Mouse (Mus musculus) erythroblast, embryonic 14.5 days (primary cell): Measurements from ENCODE around the gene Mcur1. TPM values are rescaled to one million over a fixed set of nuclear protein-coding genes. Genes with fewer than 3 reads are reported as not detected.

Source experiments
- H3K27me3 ChIP-seq: 2 replicates; pipeline ENCODE4 v1.6.1; 2012; ENCODE audit warnings: inconsistent platforms; ENCODE audit not compliant: control insufficient read depth
- H3K36me3 ChIP-seq: 2 replicates; pipeline ENCODE4 v1.6.1; 2012; ENCODE audit warnings: mild to moderate bottlenecking, inconsistent platforms; ENCODE audit not compliant: control insufficient read depth
- H3K4me1 ChIP-seq: 2 replicates; pipeline ENCODE4 v1.6.1; 2012; ENCODE audit warnings: inconsistent platforms; ENCODE audit not compliant: control insufficient read depth
- H3K4me3 ChIP-seq: replicated peaks from 2 replicates; pipeline ENCODE3; 2012; ENCODE audit warnings: moderate library complexity, mild to moderate bottlenecking, inconsistent platforms
- H3K9me3 ChIP-seq: 2 replicates; pipeline ENCODE4 v1.6.1; 2012; ENCODE audit warnings: low read length, inconsistent platforms, mixed read lengths; ENCODE audit not compliant: control insufficient read depth
- GATA1 ChIP-seq: IDR thresholded peaks from 2 replicates; pipeline ENCODE4 v1.6.1; 2012; ENCODE audit warnings: low read length, inconsistent platforms, mixed read lengths
- TAL1 ChIP-seq: IDR thresholded peaks from 3 replicates; pipeline ENCODE4 v1.6.1; 2012; ENCODE audit warnings: low read length, inconsistent platforms, mixed read lengths
- polyA plus RNA-seq: library from polyadenylated mRNA; stranded (reverse); fragments of >175 nt; gene quantifications from 2 replicates; pipeline ENCODE4 v1.2.3, GENCODE M21; 2012

Mcur1 gene
- polyA plus RNA-seq, 1 experiment = 0.23 TPM

DNA sequence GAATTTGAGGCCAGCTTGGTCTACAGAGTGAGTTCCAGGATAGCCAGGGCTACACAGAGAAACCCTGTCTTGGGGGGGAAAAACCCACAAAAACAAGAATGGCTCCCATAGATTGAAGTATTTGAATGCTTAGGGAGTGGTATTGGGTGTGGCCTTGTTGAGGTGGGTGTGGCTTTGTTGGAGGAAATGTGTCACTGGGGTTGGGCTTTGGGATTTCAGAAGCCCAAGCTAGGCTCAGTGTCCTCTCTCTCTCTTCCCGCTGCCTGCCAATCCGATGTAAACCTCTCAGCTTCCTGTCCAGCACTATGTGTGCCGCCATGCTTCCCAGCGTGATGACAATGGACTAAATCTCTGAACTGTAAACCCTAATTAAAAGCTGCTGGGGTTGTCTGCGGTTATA lies 58.4 kb downstream of the Mcur1 start:
- TF ChIP-seq GATA1 (no peak), TAL1 (no peak)
- no peak overlapping the region for H3K4me3 ChIP-seq
- peaks cover 7% of the 10 kb centered on the region for H3K4me1 ChIP-seq
- peaks cover 6% of the 10 kb centered on the region for H3K9me3 ChIP-seq
- H3K36me3 ChIP-seq = no peaks in the 10 kb centered on the region
- peaks cover 4% of the 10 kb centered on the region for H3K27me3 ChIP-seq

DNA sequence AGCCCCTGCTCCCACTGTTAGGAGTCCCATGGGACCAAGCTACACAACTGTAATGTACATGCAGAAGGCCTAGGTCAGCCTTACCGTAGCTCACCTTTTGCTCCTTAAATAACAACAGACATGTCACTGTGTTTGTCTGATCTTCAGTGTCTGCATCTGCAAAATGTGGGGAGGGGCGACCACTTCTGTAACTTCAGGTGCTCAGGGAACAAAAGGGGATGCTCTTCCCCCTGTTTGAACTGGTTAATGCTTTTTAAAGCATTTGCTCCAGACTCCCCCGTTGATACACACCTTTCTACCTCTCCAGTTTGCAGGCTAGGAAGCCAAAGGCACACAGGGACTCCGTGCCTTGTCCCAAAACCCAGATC lies 59.5 kb downstream of the Mcur1 start:
- Histone ChIP-seq H3K4me3 (no peak overlapping the region), H3K27me3 (peaks cover 4% of the 10 kb centered on the region), H3K4me1 (peaks cover 7% of the 10 kb centered on the region), H3K9me3 (peaks cover 6% of the 10 kb centered on the region), H3K36me3 (no peaks in the 10 kb centered on the region)
- TF ChIP-seq GATA1 (no peak), TAL1 (no peak)

DNA sequence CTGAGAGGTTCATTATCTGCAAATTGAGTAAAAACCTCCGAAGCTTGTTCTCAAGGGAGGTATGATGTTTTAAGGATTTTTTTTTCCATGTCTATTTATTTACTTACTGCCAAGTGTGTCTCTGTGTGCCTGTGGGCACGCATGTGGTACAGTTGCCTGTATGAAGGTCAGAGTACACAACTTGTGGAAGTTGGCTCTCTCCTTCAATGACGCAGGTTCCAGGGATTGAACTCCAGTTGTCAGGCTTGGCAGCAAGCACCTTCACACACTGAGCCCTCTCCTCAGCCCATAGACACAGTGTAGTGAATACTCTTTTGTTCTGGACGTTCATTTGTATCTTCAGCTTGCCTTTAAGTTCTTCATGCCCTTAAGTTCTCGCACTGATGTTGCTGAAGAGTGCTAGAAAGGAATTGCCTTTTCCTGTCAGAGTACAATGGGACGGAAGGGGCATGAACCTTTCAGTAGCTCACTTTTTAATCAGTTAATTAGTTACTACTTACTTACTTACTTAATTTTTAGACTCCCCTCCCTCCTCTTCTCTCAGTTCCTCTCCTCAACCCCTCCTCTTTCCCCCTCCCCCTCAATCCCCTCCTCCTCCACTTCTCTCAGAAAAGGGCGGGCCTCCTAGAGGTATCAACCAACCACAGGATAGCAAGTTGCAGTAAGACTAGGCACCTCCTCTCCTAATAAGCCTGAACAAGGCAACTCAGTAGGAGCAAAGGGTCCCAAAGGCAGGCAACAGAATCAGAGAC lies 60.1 kb downstream of the Mcur1 start:
- TF ChIP-seq TAL1 (no peak), GATA1 (no peak)
- peaks cover 4% of the 10 kb centered on the region for H3K27me3 ChIP-seq
- peaks cover 6% of the 10 kb centered on the region for H3K9me3 ChIP-seq
- no peak overlapping the region for H3K4me3 ChIP-seq
- no peaks in the 10 kb centered on the region for H3K36me3 ChIP-seq
- H3K4me1 ChIP-seq = peaks cover 7% of the 10 kb centered on the region

DNA sequence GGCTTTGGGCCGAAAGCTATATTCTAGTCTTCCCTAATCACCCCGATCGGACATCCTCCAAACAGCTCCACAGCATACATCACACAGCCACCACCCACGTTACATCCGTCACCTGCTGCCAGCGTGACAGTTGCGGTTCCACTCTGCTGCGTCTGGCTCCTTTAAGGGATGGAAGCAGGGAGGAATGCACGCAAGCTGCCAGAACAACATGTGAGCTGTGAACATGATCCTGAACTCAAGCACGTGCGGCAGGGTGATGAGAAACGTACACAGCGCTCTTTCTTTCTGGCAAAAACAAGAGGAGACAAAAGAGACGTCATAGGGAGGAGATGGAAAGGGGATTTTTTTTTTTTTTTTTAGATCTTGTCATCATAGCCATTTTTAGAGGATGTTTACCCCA lies 61.1 kb downstream of the Mcur1 start:
- Histone ChIP-seq H3K36me3 (no peaks in the 10 kb centered on the region), H3K4me3 (no peak overlapping the region)
- TF ChIP-seq GATA1 (no peak), TAL1 (no peak)

DNA sequence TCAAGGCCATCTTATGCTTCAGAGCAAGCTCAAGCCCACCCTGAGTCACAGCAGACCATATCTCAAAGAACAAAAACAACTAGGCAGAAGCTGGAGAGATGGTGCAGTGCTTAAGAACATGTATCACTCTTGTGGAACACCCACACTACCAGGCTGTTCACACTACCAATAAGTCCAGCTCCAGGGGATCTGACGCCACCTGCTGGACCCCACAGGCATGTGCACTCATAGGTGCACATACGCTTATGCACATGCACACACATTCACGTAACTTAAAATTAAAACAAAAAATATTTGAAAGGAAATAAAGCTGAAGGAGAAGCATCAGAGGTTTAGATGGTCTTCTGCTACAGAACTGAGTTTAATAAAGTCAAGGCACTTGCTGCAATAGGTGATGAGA lies 62.2 kb downstream of the Mcur1 start:
- TF ChIP-seq TAL1 (no peak), GATA1 (no peak)
- no peaks in the 10 kb centered on the region for H3K36me3 ChIP-seq
- no peaks in the 10 kb centered on the region for H3K27me3 ChIP-seq
- H3K4me3 ChIP-seq = no peak overlapping the region
- peaks cover 6% of the 10 kb centered on the region for H3K9me3 ChIP-seq
- 0 out of 2 replicates have a peak, but pooled peaks cover 3% of the 10 kb centered on the region for H3K4me1 ChIP-seq

More for the DNA sequence above, 61.1 kb downstream of the Mcur1 start:
- H3K27me3 ChIP-seq = peaks cover 4% of the 10 kb centered on the region
- H3K4me1 ChIP-seq = peaks cover 7% of the 10 kb centered on the region
- peaks cover 6% of the 10 kb centered on the region for H3K9me3 ChIP-seq

DNA sequence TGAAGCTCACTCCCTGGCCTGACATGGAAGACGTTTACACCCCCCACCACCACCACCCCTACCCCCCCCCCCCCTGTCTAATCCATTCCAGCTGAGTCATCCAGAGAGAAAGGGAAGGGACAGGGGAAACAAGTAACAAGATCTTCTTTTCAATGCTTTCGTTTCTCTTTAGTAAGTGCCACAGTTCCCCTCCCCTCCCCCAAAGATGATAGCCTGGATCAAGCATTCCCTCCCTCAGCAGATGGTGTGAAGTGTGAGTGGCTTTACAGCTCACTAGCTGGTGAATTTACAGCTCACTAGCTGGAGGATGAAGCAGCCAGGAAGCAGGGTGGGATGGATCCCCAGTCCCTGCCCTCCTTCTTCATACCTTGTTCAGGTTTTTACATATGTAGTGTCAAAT lies 63.3 kb downstream of the Mcur1 start:
- no peaks in the 10 kb centered on the region for H3K36me3 ChIP-seq
- TF ChIP-seq TAL1 (no peak), GATA1 (no peak)
- H3K27me3 ChIP-seq = no peaks in the 10 kb centered on the region
- H3K9me3 ChIP-seq = peaks cover 6% of the 10 kb centered on the region
- H3K4me1 ChIP-seq = 0 out of 2 replicates have a peak, but pooled peaks cover 1% of the 10 kb centered on the region
- H3K4me3 ChIP-seq = no peak overlapping the region

DNA sequence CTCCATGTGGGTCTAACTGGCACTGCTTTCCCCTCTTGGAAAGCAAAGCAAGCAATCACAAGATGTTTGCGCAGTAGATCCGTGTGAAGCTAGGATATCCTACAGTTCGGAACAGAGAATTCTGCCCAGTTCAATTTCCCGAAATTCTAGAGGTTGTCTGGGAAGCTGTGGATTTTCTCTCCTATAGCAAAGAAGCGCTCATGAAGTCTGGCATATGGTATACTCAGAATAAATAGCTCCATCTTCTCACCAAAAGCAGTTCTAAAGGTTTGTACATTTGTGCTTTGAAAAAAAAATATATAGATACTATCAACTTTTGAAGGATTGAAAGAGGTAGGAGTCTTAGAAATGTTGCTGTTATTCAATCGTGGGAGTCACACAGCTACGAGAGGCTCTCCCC lies 64.3 kb downstream of the Mcur1 start:
- Histone ChIP-seq H3K9me3 (peaks cover 8% of the 10 kb centered on the region), H3K4me3 (no peak overlapping the region), H3K27me3 (no peaks in the 10 kb centered on the region), H3K36me3 (no peaks in the 10 kb centered on the region), H3K4me1 (no peaks in the 10 kb centered on the region)
- no peak for TF ChIP-seq GATA1
- no peak for TF ChIP-seq TAL1

DNA sequence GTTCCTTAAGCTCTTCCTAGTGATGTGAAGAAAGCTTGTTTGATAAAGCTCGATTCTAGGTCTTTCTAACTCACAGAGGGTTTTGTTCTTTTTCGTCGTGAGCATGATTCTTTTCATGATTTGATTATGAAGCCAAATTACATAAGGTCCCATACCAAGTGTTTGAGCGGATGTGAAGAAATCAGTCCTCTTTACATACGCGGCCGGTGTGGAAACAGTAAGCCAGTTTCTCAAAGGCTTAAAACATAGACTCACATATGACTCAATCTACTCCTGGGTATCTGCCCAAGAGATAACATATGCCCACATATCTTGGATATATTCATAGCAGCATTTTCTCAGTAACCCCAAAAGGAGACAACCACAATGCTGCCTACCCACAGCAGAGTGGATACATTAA lies 66.3 kb downstream of the Mcur1 start:
- H3K27me3 ChIP-seq = no peaks in the 10 kb centered on the region
- no peaks in the 10 kb centered on the region for H3K36me3 ChIP-seq
- TF ChIP-seq GATA1 (no peak), TAL1 (no peak)
- no peaks in the 10 kb centered on the region for H3K4me1 ChIP-seq
- H3K9me3 ChIP-seq = peaks cover 10% of the 10 kb centered on the region
- H3K4me3 ChIP-seq = no peak overlapping the region

DNA sequence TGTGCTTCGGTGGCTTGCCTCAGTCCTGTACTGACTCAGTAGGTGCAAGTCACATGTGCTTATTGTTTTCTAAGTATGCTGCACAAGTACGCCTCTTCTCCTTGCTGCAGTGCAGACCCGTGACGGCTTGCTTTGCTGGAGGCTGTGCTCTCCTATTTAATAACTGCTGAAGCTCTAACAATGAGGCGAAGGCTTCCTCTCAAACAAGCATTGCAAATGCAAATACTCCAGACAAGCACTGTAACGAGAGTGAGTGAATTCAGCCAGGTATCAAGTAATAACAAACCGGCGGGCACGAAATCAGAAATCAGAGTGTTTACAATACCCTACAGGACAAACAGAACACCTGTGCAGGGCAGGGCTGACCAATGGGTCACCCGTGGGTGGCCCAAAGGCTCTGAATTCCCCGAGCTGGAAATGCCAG lies 66.9 kb downstream of the Mcur1 start:
- Histone ChIP-seq H3K36me3 (no peaks in the 10 kb centered on the region), H3K27me3 (no peaks in the 10 kb centered on the region), H3K9me3 (peaks cover 10% of the 10 kb centered on the region), H3K4me1 (peaks cover 2% of the 10 kb centered on the region; the same call in 1 of the 2 replicates), H3K4me3 (no peak overlapping the region)
- TF ChIP-seq GATA1 = no peak
- TF ChIP-seq TAL1 = no peak

Other genes starting within 250 kb of the Mcur1 start
- gene Sirt5, start 194.7 kb downstream of the Mcur1 start, polyA plus RNA-seq = 0.14 and 0.17 TPM in 2 replicates
- 24.4 and 27.4 TPM in 2 replicates for gene Nol7, start 161.8 kb downstream of the Mcur1 start, polyA plus RNA-seq
- gene Ranbp9, start 78.9 kb downstream of the Mcur1 start, polyA plus RNA-seq = 2.1 and 2.7 TPM in 2 replicates
- not detected in 2 replicates for gene Rnf182, start 55.5 kb upstream of the Mcur1 start, polyA plus RNA-seq
- not detected in 2 replicates for gene Cd83, start 224.6 kb upstream of the Mcur1 start, polyA plus RNA-seq